Mouse (Mus musculus) gastrocnemius, postnatal 4 days (tissue): ENCODE results near the gene Il6ra. TPM values are rescaled to one million over a fixed set of nuclear protein-coding genes. Genes with fewer than 3 reads are reported as not detected.

Source experiments
- DNase-seq, 2 experiments: peaks; one replicate each; pipeline ENCODE4 v3.0.0; 2021 to 2022; ENCODE audit warnings: low spot score in 2 of 2, mixed read lengths in 2 of 2
- total RNA-seq, 2 experiments: library from RNA; stranded (reverse); gene quantifications; 2 replicates each; pipeline ENCODE4 v1.2.3; 2021

The Il6ra gene
- total RNA-seq, 2 experiments from 2014 or later = 3.8 to 4.2 TPM

DNA sequence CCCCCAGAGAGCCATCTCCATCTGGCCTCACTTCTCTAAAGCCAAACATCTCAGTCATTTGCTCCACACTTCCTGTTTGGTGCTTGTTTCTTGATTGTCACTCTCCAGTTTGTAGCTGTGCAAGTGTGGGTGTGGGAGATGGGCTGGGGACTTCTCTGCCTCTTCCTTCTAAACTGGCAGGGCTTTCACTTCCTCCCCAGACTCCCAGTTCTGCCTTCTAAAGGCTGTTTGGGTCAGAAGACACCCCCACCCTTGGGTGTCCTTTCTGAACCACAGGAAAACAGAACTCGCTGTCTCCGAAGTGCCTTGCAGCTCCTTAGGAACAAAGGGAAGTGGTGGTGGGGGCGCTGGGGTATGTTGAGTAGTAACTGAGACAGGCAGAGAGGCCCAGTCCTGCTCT, 1.8 kb downstream of the Il6ra start:
- DNase-seq = no peak

DNA sequence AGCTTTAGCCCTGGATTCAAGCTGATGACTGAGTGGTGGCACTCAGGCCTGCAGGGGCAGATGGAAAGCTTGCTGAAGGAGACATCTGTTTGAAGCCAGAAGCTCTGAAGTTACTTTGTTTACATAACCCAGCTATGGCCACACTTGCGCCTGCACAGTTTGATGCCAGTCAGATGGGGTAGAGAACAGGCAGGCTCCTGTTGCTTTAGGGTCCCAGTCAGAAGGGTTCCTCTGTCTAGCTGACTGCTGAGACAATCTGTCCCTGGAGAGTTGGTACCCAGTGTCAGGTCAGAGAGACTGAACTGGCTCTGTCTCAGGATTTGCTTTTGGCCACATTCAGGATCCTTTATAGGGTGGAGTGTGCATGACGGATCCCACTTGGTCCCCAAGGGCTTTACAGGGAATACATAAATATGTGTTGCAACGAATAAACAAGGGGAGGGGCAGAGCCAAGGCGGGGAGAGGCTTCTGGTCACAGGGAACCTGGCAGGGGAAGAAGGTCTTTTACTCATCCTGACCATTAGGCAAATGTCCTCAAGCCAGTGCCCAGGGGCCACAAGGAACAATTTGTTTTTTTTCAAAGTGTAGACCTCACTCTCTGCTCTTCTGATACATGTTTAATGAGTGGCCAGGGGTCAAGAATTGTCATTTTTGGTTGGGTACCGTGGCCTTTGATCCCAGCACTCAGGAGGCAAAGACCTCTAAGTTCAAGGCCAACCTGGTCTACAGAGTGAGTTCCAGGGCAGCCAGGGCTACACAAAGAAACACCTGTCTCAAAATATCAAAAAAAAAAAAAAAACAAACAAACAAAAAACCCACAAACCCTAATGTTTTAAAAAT, 3.1 kb downstream of the Il6ra start:
- DNase-seq = no peak

DNA sequence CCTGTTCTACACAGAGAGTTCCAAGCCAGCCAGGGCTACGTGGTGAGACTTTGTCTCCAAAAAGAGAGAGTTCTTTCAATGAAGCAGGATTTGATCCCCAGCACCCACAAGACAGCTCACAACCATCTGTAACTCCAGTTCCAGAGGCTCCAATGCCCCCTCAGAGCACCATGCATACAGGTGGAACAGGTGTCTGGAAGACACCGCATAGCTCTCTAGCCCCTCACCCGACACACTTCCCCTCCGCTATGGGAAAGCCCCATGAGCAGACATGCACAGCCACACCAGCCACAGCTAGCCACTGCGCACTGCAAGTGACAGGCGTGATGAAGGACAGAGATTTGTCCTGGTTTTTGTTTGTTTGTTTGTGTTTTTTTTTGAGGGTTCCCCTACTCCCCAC, 4.2 kb downstream of the Il6ra start:
- DNase-seq = no peak

DNA sequence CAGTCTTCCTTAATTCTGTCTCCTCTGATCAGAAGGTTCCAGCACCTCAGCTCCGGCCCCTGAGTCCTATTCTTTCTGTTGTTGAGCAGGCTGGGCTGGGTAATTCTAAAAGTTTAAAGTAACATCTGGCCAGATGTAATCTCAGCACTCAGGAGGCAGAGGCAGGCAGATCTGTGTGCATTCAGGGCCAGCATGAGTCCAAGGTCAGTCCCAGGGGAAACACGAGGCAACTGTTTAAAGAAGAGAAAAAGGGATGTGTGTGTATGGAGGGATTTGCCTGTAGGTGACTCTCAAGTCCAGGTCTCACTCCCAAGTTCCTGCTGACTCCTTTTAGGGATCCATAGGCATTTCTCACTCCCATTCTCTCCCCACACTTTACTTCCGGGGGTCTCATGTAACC, 5.2 kb downstream of the Il6ra start:
- no peak for DNase-seq

DNA sequence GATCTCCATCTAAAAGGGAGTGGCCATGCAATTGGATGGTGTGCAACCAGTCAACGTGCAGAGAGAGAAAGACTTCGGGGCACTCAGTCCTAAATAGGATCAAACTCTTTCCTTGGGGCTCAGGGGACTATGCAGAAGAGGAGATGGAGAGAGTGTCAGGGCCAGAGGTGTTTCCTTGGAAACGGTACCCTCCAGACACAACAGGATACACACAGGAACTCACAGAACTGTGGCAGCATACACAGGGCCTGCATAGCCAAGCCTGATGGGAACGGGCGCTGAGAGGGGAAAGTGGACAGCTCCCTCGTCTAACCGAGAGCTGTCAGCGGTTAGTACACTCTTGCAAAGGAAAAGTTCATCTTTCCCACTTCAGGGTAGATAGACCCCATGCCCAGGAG, 13.5 kb downstream of the Il6ra start:
- DNase-seq = no peak

DNA sequence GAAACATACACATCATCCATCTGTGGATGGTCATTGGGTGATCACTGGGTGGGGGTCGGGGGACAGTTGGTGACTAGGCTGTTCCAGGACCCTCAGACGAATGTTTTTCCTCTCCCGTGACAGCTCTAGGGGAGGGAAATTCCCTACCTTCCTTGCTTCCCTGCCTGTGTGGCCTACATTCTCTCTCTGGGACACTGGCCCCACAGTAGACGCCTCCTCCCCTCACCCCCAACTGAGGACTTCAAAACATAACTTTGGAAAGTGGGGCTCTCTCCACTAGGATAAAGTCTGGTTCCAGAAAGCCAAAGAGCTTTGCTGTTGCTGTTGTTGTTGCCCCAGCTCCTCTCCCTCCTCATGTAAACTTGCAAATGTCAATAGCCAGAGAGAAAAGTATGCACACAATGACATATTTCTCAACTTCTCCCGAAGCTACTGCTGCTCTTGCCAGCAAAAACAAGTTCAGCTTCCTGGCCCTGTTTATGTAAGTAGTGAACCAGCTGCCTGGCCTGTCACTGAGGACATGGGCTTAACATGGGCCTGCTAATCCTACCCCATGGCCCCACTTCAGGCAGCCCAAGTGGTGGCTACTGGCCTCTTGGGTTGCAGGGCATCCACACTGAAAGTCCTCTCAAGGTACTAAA, 14.0 kb downstream of the Il6ra start:
- DNase-seq = no peak

DNA sequence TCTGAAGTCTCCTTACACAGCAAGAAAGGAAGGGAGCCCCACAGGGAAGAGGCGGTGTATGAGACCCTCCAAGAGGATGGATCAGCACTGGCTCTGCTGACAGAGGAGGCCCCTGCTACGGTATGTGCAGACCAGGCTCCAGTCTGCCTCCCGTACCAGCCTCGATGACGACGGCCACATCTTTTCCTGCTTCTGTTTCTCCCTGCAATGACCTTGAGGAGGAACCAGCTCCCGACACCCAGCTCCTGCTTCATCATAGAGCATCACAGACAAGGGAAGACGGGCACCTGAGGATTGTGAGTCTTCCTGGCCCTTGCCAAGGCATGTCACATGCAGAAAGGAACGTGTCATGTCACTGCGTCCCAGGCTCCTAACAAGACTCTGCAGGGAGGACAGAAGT, 15.0 kb downstream of the Il6ra start:
- no peak for DNase-seq

DNA sequence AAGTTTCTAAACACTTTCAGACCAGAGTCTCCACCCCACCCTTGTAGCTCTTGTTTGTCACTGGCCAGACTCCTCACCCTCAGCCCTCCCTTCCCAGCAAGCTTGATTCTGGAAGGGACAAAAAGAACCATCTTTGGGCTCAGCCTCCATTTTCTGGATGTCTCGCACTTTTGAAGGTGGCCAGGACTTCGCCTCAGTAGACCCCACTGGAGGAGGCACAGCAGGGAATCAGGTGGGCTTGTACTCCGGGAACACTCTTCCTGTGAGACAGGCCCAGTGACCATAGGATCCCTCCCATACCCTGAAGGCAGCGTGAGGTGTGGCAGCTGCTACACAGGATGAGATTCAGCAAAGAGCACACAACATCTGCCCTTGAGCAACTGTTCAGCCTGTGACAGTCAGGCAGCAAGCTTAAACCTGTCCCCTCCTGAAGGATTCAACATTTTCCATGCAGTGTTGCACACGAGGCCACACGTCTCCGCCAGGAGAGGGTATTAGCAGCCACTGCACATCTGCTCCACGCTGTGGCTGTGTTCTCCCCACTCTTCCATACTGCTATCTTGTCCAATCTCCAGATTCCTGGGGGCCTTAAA, 15.7 kb downstream of the Il6ra start:
- DNase-seq = no peak

DNA sequence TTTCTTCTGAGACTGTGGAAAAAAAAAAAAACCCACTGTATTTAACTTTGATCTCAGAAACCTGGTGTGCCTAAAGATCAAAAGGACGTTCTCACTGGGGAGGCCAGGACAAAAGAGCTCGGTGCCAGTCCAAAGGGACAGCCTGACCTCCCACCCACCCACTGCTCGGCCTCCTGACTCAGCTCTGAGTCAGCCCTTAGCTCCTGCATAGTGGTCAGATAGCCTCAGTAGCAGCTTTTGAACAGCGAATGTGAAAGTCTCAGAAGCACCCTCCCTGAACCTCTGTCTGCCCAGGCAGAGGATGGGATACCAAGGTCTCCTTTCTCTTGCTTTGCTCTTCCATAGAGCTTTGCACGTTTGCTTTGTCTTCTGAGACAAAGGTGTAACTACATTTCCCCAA, 16.4 kb downstream of the Il6ra start:
- DNase-seq = no peak

DNA sequence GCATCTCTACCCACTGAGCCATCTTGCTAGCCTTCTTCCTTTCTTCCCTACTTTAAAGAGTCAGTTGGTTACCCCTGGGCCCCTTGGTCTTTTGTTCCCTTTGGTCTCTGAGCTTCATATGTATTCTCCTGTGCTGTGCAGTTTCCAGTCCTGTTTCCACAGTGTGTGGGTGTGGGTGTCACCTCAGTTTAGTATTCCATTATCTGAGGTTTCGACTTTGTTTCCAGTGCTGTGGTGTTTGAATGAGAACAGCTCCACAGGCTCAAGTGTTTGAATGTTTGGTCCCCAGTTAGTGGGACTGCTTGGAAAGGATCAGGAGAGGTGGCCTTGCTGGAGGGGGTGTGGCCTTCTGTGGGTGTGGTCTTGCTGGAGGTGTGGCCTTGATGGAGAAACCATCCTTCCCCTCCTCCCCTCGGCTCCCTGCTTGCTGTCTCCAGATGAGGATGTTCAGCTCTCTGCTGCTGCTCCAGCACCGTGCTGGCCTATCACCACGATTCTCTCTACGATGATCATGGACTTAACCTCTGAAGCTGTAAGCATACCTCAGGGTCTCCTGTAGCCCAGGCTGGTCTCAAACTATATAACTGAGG, 20.4 kb downstream of the Il6ra start:
- no peak for DNase-seq

DNA sequence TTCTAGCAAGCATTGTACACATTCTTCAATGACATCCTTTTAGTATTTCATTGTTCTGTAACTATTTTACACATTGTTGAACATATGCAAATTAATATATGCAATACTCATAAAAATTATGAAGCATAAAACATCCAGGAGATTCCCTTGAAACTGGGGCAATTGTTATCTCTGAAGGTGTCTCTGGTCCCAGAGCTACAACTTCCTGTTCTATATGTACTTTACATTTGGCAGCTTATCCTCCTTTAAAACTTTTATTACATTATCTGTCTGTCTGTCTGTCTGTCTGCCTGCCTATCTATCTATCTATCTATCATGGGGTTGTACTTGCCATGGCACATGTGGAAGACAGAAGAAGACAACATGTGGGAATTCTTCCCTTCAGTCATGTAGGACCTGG, 21.3 kb downstream of the Il6ra start:
- no peak for DNase-seq

DNA sequence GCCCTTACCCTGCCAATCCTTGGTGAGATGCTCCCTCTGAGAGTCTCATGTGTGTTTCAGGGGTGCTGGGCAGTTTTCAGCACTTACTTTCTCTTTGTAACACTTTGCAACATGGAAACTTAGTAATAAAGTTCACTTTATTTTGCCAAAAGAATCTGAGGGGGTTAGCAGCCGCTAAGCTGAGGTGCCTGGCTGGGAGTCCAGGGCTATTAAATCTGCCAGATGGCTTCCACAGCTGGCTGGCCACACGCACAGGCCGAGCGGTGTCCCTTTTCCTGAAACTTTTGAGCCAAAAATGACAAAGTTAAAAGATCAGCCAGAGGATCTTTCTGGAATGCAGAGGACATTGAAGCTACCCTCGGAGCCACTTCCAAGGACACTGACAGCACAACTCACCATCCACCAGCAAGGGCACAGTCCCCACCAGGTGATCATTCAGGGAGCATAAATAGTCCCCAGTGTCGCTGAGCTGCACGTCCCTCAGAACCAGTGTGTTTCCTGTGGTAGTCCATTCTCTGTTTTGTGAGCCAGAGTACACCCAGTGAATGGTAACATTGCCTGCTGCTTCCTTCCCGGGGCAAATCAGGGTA, 23.1 kb downstream of the Il6ra start:
- DNase-seq = no peak

DNA sequence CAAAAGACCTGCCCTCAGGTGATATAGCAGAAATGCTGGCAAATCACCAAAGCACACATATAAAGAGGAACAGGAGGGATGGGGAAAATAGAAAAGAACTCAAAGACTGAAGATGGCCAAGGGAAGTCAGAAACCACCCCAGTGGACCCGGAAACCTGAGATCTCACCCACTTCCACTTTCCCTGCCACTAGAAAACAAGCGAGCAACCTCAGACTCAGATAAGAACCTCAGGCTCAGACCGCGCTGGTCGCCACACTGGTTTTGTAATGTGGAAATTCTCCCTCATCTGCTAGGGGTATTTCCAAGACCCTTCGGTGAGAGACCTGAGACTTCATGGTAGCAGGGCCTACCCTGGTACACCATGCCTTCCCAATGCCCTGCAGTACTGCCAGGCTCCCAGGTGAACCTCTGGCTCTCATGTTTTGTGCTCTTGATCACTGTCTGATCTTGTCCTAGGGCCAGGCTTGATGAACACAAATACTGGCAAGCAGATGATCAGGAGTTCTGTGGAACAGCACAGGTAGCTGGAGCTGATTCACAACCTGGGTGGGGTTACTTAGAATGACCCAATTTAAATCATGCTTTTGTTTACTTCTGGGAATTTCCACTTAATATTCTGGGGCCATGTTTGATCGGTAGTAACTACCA, 25.3 kb downstream of the Il6ra start:
- DNase-seq = no peak

DNA sequence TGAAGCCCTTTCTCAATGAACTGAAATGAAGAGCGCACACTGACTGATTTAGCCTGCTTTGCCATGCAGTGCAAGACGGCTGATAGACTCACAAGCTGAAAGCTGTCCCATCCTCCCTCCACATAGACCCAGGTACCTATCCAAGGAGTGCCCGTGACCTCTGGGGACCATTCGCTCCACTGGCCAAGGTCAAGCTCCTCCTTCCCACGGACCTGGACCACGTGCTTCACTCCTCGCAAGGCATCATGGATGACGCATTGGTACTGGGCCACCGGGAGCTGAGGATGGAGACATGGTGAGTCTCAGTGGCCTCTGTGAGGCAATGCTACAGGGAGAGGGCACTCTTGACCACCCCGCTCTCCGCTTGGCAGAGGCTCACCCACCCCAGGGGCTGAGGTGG, 27.2 kb downstream of the Il6ra start:
- no peak for DNase-seq

DNA sequence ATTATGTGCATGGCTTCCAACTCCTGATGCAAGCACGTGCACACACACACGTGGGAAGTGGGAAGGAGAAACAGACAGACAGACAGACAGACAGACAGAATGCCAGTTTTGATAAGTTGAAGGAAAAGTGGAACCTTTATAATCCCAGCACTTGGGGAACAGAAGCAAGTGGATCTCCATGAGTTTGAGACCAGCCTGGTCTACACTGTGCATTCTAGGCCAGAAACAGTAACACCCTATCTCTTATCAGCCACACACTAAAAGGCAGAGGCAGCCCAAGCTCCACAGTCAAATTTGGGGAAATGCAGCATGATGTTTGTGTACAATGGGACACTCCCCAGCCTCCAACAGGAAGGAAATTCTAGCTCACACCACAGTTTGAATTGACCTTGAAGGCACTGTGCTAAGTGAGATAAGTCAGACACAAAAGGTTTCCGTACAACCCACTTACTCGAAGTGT, 29.4 kb downstream of the Il6ra start:
- no peak for DNase-seq

DNA sequence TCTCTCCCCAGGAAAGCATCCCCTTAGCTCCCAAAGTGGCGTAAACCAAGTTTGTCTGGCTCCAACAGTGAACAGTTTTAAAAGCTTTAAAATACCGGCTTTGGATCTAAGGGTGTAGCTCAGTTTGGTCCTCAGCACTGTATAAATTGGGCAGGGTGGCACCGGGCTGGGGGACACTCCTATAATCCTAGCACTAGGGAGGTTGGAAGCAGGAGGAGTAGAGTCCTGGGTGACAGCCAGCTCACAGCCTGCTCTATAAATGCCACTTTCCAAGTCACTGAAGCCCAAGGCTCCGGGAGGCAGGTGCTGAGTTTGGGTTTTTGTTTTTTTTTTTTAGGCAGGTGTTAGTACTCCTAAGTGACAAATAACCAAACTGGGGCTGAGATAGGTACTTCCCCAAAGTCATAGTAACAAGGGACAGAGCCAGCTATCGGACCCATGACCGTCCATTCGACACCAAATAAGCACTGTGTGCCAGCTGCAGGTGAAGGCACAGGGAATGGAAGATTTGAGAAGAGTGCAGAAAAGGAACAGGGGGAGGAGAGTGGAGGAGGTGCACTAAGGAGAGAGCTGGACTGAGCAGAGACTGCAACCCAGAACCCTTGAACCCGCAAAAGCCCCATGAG, 30.3 kb downstream of the Il6ra start:
- no peak for DNase-seq

DNA sequence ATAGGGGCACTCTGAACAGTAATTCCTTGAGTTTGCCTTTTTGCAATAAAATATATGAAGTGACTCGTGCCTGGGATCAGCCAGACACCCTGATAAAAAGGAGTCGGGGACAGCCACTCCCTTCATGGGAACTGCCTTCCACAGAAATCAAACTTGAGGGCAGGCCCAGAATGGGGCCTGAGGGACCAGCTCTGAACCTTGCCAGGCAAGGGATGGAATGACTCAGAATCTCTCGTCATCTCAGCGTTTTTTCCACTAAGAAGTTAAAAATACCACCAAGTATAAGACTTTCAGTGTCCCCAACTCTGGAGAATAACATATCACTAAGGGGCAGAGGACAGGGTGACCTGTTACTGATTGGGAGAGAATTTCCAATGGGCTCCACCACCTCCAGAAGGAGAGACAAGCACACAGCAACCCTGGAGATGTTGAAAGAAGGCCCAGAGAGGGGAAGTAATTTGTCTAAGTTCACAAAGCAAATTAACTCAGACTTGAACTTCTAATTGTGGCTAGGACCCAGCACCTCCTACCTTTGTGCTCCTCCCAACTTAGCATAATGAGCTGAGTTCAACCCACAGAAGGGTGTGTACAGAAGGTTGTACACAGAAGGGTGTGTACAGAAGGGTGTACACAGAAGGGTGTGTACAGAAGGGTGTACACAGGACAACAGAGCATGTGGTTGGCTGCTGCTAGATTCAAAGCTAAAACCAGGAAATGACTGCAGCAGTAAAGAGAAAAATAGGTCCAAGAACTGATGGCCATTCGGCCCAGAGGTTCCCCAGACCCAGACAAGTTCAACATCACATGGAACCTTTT, 32.8 kb downstream of the Il6ra start:
- no peak for DNase-seq

DNA sequence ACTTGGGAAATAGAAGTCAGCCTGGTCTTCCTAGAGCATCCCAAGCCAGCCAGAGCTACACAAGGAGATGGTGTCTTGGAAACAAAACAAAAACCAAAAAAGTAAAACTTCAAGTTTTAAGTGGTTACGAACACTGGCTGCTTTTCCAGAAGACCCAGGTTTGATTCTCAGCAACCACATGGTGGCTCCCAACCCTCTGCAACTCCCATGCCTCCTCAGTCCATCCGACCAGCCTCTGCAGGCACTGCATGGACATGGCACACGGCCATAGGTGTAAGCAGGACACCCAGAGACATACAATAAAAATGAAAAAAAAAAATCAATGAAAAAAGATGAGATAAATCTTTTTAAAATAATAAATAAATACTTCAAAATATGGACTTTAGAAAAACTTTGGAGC, 33.7 kb downstream of the Il6ra start:
- DNase-seq = no peak

DNA sequence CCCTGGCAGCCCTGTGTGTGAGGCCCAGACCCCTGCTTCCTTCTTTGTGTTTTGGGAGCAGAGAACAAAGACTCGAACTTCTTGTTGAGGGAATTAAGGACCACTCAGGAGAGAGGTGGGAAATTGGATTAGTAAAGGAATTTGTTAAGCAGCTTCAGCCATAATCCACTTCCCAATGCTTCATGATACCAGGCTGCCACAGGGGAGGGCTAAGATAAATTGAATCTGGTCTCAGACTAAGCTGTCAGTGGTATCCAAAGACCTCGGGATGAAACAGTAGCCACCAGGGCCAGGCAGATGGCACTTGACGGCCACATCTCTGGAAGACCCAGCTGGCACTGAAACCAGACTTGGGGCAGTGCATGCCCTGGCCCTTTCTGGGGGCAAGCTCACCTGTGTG, 34.5 kb downstream of the Il6ra start:
- DNase-seq = no peak

DNA sequence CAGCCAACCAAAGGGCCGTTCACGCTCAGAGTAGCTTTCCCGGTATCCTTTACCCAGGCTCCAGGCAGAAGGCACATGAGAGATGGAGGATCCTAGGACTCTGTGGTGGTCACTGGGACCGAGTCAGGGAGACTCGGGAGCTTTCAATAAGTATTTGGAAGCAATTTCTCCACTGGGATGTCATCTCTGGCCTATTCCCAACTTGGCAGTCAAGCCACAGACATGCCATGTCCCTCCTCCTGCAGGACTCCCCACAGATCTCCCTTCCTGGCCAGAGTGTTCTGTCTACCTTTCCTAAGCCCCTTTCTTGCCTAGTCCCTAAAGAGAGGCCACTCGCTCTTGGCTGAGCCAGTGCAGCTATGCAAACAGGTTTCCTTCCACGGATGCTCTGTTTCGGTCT, 35.9 kb downstream of the Il6ra start:
- DNase-seq = no peak
